Mouse (Mus musculus) common myeloid progenitor, adult 5-6 weeks (primary cell): ENCODE data around the gene D7Ertd443e. TPM values are rescaled to one million over a fixed set of nuclear protein-coding genes. Genes with fewer than 3 reads are reported as not detected.
A peak's percentile ranks its signal among the peaks of the same experiment; 100 is the strongest.

Experiments used
- ATAC-seq: replicated peaks from 2 replicates; pipeline ENCODE4 v1.8.0; 2016; ENCODE audit warnings: low read depth, mild to moderate bottlenecking, moderate TSS enrichment, inconsistent platforms; ENCODE audit not compliant: poor library complexity, severe bottlenecking
- total RNA-seq: library from RNA; stranded (forward); fragments of 200-1000, 187-1606 nt; gene quantifications from 2 replicates; pipeline ENCODE4 v1.2.3, GENCODE M21; 2017

The D7Ertd443e gene
- total RNA-seq, 1 experiment from 2014 or later: 0.32 TPM

DNA sequence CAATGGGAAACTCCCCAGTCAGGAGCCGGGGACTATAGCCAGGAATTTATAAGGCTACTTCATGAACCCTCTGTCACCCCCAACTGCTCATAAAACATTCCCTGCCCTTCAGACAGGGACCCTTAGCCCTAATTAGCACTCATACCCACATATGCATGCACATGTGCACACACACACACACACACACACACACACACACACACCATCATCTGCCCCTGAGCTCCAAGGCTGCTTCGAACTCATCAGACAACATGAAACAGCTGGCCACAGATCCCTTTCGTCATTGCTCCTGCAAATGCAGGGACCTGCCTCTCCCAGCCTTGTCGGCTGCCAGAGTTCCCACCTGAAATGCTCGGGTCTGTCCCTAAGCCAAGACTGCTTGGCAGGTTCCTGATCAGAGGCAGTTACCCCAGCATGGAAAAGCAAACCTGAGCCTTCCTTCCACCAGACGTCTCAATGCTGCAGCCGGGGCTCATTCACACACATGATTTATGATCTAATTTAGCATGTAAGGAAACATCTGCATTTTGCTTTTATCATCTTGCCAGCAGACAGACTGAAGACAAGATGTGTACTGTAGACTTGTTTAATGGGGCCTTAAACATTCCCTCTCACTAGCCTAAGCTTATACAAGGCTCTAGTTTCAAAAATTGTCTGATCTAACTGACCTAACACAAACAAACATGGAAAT, 95.7 kb downstream of the D7Ertd443e start:
- ATAC-seq: peak; percentile 41; the same call in 1 of the 2 replicates

DNA sequence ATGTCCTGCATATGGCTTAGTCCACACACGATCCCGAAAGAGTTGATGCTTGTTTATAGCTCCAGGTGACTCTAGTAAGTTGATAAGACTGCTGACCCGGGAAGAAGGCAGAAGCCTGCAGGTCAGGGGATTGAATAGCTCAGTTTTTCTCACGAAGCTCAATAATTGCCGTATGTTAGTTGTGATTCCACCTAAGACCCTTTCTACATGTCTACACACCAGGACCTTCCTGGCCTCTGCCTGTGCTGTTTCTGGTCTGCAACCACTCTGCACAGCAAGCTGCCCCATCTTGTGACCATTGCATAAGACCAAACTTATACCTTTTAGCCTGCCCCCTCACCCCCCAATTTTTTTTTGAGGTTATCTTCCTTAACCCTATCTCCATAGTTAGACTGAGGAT, 96.3 kb downstream of the D7Ertd443e start:
- ATAC-seq: no peak

DNA sequence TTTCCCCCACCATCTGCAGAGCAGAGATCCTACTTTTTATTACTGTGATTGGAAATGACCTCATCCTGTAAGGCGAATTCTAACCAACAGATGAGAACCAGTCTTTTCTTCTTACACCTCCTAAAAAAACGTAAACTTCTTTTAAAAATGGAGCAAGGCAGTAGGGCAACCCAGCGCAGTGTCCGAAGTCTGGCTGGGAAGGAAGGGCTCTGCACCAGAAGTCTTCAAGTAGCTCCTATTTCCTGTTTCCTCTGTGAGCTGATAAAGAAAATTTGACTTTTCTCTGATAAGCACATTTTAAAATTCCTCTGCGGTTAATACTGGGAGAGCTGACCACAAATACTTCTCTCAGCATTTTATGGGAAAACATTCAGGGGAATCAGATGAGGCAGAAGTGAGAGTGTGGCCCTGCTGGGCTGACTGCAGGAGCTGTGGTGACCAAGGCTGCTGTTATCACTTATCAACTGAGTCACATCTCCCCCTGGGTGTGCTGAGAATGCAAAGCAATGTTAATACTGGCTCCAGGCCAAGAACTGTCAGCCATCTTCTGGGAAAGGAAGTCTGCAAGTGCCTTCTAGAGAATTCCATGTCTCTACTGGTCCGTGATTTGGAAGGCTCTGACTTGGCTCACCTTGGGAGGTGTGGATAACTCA, 97.8 kb downstream of the D7Ertd443e start:
- ATAC-seq: peak; percentile 66

DNA sequence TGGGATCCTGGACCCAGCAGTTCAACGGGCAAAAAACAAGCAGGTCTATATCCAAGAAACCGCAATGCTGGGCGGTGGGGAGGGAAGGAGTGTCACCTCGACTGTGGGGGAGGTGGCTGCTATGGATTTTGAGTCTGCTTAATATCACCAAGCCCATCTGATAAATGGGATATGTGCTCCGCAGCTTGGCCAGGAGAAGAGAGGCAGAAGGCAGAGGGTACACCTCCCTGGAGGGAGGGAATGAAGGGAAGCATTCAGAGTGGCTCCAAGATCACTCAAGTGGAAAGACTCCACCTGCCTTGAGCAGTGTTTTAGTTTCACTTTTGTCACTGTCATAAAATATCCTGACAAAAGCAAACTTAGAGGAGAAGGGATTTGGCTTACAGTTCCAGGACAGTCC, 112.5 kb downstream of the D7Ertd443e start:
- ATAC-seq: no peak

DNA sequence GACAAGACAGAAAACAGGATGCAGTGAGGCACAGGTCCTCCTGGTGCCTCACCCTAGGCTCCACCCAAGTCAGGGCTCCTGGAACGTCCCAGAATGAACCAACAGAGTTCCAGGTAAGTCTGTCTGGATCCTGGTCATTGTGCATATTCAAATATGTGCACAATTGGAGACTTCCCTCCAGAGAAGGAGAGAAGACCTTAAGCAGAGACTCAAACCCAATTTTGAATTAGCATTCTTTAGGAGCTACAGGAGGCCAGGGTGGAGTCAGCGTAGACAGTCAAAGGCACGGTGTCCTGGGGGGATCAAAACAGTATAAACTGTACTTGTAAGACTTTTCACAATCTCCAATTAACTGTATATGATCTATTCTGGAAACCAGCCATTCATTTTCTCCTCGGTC, 113.0 kb downstream of the D7Ertd443e start:
- ATAC-seq: no peak

DNA sequence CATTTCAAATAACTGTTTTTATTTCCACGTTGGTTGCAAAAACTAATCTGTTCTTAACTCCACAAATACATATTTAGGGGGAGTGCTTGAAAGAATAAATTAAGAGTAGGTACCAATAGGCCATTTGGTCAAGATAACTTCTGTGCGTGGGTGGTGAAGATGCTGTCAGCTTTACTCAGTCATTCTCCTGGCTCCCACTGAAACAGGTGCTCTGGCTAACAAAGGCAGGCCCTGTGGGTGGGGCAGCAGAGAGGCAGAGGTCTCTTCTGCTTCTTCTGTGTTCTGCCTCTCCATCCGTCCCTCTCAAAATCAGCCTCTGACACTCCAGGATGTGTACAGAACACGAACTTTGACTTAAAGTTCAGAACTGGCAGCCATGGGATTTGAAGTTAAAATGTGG, 119.7 kb downstream of the D7Ertd443e start:
- no peak for ATAC-seq

DNA sequence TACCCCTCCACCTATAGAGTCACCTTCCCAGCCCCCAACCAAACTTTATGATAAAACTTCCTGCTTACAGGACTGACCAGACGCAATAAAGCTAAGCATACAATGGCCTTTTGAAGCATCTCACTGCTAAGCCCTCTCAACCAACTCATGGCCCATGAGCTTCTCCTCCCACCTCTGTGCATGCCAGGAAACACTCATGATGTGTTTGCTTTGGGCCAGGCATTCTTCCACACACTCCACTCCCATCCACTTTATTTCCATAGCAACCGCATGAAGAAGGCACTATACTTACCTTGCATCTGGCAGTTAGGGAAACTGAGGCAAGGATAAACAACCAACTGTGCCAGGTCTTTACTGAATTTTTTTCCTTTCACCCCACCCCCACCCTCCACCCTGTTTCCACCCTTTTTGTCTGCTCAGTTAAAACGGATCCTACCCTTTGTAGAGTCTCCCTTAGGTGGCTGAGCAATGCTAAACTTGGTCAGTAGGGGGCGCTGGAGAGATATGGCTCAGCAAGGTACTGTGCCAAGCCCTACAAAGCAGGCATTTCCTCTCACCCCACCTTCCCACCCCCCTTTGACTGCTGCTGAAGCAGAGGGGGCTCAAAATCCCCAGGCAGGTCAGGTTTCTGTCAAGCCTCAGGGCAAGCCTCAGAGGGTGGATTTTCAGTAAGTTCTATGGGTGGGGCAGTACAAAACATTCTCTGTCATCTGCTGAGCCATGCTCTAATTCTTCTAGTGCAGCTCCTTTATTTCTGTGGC, 122.1 kb downstream of the D7Ertd443e start:
- peak; percentile 93 for ATAC-seq

DNA sequence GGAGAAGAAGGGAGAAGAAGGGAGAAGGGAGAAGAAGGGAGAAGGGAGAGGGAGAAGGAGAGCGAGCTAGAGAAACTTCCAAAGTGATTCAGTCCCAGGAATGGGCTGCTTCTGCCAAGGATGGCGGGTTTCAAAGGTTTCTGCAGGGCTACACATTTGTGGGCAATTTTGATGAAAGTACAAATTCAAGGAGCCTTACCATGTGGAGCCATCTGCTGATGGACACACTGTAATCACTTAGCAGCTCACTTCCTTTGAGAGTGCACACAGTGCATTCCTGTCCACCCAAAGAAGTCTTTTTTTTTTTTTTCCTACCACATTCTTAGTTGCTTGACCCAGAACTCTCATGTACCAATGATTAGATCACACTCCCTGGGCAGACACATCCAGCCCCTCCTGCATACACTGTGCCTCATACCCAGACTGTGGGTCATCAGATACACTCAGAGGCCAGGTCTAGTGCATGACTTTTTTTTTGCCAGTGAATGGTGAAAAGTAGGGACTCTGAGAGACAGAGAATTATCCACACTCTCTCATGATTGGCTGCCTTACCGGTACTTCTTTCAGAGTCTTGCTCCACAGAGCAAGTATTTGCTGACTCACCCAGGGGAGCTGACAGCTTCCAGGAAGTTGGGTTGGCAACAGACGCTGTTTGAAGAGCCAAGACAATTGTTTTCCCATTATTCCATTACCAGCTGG, 124.3 kb downstream of the D7Ertd443e start:
- ATAC-seq: peak; percentile 51

DNA sequence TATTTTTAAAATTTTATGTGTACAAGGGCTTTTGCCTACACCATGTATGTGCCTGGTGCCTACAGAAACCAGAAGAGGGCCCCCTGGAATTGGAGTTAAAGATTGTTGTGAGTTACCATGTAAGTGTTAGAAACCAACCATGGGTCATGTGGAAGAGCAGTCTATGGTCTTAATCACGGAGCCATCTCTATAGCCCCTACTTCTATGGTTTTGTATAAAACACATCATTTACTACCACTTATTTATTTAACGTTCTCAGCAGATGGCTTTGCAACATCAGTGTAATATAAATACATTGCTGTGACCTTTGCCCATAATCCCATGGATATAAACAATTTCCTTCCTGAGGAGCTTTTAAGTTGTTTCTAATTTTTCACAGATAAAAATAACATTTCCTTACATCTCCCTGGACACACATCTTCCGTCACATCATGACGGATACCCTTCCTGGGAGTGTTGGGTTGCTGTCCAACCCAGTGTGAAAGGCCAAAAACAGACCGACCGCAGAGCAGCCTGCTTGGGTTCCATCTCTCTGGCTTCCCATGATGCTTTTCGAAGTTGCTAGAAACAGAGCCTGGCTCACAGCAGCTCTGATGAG, 135.1 kb downstream of the D7Ertd443e start:
- no peak for ATAC-seq

DNA sequence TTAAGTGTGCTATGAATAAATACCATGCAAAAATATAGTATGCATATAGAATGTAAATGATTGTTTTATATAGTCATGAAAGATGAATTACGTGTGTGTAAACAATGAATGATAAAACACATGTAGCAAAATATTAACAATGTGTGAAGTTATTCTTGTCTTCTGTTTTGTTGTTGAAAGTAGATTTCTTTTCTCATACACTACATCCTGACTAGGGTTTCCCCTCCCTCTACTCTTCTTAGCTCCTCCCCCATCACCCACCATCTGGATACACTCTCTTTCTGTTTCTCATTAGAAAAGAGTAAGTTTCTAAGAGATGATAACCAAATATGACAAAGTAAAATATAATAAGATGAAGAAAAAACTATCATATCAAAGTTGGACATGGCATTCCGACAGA, 137.4 kb downstream of the D7Ertd443e start:
- ATAC-seq: no peak

DNA sequence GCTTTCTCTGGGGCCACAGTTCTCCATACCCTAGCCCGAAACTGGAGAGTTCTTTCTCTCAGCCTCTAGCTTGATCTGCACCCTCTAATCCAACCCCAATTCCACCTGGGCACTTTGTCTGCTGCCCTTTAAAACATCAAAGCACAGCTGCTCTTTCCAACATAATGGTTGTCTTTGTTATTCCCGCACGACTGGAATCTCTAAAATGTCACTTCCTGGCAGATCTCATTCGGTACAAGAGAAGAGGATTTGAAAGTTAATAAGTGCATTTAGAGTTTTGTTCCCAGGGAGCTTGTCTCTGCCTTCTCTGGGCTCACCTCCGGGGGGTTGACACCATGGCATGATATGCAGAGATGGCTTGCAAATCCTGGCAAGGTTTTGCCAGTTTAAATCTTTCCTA, 138.8 kb downstream of the D7Ertd443e start:
- no peak for ATAC-seq

DNA sequence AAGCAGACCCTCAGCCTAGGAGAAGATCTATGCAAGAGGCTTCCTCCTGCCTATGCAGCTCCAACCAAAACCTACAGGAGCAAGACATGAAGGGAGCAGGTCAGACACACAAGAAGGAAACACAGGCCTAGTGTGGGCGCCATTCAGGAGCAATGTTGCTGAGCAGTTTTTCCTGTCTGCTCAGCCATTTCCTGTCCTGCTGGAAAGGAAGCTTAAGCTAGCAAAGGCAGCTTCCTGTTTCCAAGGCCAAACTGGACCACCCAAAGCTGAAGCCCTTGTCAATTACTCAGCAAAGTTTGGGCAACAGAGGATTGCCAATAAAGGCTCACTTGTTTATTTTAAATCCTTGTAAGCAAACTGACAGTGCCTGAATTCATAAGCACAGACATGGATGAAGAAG, 142.7 kb downstream of the D7Ertd443e start:
- ATAC-seq: no peak

DNA sequence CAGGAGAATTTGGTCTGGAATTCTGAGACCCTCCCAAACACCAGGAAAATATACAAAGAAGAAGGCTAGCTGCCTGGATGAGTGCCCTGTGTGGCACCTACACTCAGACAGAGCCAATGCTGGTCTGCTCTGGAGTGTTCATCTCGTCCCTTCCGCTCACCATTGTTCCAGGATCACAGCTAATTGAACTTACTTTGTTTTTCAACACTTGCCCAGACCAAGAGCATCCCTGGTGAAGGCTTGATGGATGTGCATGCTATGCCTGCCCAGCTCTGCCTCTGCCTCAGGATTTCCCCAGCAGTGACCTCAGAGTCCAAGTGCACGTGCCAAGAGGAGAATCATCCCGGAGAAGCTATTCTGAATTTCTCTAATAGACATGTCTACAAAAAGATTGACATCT, 144.2 kb downstream of the D7Ertd443e start:
- no peak for ATAC-seq

DNA sequence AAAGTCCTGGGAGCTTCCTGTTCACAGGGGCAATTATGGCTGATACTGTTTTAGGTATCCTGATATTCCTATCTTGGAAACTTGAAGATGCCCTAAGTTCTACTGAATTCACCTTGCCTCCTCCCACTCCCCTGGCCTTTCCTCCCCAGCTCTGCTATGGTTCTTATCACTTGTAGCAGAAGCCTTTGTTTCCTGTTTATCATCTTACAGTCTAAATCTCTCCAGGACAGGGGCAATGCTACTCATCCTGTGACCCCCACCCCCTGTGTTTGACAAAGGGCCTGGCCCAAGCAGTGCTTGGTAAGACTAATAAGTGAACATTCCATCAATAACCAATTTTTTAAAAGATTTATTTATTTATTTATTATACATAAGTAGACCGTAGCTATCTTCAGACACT, 144.9 kb downstream of the D7Ertd443e start:
- peak; percentile 56; the same call in 1 of the 2 replicates for ATAC-seq

DNA sequence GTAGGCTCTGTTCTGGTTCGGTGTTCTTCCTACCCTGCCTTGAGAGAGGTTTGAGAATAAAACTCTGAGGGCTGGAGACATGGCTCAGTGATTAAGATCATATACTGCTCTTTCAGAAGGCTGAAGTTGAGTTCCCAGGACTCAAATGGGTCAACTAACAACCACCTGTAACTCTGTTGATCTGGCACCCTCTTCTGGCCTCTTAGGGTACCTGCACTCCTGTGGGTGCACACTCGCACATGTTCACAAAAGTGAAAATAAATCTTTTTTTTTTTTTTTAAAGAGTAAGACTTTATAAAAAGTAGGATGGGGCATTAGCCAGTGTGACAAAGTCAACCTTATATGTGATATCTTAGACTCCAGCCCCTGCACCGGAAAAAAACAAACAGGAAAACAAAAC, 146.6 kb downstream of the D7Ertd443e start:
- ATAC-seq: no peak

DNA sequence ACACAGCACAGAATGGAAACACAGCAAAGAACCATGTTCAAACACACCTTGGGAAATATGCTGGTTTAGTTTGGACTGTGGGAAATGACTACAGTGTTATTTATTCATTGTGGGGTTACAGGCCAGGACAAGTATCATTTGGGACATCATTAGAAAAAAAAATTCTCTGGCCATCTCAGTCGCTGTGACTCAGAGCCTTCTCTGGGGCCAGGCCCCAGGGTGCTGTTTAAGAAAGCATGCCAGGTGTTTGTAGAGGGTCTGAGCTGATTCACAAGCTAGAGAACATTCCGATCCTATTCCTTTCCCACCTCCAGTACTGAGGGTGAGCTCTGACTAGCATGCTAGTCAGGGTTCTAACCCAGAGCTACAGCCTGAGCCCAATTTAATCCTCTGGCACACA, 148.1 kb downstream of the D7Ertd443e start:
- no peak for ATAC-seq

DNA sequence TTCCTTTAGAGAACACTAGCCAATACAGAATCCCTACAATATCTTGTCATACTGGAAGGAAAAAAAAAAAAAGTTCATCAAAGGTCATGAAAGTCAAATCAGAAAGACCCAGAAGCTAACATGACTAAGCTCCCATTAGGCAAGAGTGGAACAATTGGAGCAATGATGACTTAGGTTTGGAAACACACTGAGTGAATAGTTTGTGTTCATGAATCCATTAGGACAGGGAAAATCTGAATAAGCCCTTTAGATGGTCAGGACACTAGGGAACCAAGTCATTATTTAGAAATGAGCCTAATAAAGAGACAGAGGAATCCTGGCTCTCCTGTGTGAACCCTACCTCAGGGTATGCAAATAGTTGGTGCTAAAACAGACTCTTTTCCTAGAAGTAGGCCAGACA, 148.7 kb downstream of the D7Ertd443e start:
- ATAC-seq: no peak

DNA sequence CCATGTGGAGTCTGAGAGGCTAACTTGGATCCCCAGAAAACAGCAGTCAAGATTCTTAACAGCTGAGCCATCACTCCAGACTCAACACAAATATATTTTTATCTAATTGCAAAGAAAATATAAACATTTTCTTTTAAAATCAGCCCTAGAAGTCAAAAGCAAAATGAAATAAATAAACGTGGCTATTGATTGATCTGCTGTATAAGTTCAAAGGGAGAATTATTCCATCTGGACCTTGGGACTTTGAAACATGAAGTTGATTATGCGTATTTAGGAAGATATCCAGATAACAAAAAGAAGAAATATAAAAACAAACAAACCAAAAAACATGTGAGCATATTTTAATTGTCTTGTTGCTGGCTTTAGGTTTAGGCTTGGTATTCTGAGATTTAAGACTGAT, 149.9 kb downstream of the D7Ertd443e start:
- ATAC-seq: no peak

DNA sequence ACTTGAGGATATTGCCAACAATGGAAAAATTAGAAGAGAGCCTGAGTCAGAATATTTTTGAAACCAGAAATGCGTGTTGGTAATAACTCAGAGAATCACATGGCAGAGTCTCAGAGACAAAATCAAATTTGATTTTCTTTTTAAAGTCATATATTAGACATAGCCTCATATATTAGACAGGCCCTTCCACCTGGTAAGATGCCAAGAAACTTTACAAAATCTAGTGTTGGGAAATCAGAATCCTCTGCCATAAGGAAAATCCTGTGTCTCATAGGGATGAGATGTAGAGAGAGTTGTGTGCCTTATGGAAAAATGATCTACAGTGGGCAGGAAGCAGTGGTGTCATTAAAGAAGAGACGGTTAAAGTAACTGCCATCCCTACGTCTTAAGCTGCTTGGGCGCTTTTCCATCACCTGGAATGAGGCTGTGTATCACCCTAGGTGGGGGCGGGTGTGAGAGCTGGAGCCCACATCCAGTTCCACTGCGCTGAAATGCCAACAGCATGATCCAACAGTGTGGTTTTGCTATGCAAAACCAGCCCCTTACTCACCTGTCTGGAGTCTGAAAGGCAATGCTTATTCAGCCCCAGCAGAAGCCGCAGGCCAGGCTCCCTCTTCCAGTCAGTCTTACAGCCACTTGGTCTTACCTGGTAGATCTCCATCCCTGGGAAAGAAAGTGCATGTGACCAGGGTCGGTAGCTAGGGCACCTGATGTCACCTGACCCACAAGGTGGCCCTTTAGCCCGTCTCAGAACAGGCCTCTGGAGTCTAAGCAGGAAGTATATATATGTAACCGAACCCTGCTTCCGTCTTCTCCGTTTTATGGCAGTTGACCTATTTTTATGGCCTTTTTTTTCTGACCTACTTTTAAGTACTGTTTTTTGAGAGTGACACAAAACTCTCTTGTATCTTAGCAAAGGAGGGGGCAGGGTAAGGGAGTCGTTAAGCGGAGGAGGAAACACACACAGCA, 153.8 kb downstream of the D7Ertd443e start, which contains the start of gene Adam12:
TSS of gene Adam12 (minus strand) at position 769 of the 969 bp plus-strand sequence.
- no peak for ATAC-seq
